Mouse (Mus musculus) ovary, postnatal 36 days (tissue): ENCODE measurements at regions not wholly inside any gene's neighbourhood (a gene's known extent, or its start where the extent isn't known, plus 50 kb on each side); places are given as distances from the start of the nearest gene placed in this dataset.
"Not testable (repeated sequence)": the region's sequence is repeated elsewhere in the genome, so short reads cannot be mapped to it uniquely, and the experiment has no call there.

Experiments used
- DNase-seq: peaks from one replicate; pipeline ENCODE4 v3.0.0; 2022; ENCODE audit warnings: low spot score, mixed read lengths

DNA sequence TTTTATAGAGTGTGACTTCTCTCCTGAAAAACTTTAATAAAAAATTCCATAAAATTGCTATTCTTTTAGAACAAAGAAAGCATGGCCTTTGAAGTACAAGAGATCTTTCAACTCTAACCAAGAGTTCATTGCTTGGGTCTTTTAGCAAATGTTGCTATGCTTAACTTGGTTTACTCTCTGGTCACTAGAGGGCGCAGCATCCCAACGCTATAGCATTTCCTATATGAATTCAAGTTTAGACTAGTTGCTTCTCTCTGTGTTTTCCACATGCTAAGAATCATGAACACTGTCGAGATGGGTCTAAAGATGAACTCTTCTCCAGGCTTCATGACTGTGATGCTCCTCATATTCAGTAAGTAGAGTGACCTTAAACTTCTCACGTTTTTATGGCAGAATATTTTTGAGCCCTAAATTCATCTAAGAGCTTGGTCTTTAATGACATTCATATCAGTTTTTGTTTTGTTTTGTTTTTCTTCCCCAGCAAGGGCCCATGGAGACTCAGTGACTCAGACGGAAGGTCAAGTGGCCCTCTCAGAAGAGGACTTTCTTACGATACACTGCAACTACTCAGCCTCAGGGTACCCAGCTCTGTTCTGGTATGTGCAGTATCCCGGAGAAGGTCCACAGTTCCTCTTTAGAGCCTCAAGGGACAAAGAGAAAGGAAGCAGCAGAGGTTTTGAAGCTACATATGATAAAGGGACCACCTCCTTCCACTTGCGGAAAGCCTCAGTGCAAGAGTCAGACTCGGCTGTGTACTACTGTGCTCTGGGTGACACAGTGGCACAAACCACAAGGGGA lies 823.2 kb upstream of the Olfr1507 start:
- DNase-seq = not testable (repeated sequence)

DNA sequence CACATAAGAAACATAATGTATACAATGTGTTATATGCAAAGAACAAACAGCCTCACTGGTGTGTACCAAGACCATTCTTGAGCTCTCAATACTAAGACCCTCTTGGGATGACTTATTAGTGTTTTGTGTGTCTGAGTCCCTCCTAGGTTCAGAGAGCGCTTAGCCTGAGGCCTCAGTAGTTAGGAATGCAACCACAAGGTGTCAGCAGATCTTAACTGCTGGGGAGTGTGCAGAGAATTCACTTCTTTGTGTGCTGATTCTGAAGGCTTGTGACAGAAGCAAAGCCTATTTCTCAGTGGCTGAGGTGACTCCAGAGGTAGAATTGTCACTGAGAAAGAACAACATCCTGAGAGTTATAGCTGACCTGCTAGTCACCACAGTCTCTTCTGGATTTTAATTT lies 816.9 kb upstream of the Olfr1507 start:
- not testable (repeated sequence) for DNase-seq

DNA sequence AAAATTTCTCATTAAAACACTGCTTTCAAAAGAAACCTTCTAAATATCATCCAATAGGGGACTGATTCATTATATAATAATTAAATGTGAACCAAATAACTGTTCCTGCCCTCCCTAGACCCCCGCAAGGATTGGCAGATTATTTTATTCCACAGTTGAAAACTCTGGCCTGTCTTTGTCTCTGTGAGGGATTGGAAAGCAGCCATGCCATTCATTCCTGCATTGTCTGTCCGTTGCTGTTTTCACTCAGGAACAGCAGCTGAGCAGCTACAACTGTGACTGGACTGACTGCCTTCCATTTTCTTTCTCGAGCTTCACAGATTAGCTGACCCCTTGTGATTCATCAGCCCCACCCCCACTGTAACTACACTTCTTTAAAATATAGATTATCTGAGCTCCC lies 807.6 kb upstream of the Olfr1507 start:
- DNase-seq = not testable (repeated sequence)

DNA sequence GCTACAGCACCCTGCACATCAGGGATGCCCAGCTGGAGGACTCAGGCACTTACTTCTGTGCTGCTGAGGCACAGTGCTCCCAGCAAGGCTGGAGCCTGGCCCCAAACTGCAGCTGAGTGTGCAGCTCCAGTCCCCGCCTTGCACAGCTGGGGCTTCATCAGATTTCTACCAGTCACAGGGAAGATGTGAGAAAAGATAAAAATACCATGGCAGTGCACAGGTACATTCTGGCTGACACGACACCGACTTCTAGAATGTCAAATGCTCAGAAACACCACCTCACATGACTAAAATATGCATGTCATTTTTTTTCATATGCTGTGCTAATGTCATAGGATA lies 806.9 kb upstream of the Olfr1507 start:
- DNase-seq = not testable (repeated sequence)

DNA sequence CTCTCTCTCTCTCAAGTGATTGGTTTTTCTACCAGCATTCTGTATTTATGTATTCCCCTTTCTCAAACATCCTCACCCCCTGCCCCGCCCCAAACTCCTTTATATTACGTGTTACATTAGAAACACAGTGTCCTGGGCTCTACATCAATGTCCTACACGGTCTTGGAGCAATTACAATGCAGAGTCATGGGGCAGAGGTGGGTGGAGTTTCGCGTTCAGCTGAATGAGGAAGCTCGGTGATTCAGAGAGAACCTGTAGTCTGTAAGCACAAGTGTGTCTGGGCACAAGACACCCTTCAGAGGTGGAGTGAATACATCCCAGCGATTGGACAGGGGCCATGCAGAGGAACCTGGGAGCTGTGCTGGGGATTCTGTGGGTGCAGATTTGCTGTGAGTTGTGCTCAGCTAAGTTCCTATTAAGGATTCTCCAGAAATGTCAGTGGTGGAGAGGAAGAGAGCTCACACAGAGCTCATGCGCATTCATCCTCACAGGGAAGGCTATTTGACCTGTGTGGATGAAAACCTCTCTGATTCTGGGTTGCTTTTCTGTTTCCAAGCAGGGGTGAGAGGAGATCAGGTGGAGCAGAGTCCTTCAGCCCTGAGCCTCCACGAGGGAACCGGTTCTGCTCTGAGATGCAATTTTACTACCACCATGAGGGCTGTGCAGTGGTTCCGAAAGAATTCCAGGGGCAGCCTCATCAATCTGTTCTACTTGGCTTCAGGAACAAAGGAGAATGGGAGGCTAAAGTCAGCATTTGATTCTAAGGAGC lies 806.4 kb upstream of the Olfr1507 start:
- DNase-seq = not testable (repeated sequence)

DNA sequence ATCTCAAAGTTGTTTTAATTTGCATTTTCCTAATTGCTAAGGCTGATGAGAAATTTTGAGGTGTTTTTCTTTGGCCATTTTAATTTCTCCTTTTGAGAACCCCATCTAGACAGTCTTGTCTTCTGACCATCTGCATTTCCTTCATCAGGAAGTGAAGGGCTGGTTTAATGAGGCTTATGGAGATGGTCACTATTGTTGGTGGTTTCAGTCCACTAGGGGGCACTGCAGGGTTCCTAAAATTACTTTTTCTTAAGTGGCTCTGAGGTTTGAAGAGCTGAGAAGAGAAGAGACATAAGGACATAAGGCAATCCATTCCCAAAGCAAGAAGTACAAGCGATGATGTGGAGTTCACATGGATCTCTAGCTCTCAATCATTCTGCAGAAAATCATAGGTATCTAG lies 805.6 kb upstream of the Olfr1507 start:
- not testable (repeated sequence) for DNase-seq

DNA sequence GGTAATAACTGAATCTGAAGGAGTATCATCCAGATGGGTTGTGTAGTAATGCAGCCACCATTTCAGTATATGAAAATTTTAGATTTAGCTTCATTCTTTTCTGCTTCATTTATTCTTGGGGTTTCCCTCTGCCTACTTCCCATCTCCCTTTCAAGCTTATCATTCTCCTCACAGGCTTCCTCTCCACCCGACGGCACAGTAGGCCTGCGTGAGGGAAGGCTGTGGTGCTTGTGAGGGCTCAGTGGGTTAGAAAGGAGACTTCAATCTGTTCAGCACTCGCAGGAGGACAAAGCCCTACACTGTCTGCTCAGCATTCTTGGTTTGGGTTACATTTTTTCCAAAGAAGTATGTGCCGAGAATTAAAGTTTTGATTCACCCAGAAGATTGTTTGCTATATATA lies 804.2 kb upstream of the Olfr1507 start:
- not testable (repeated sequence) for DNase-seq

DNA sequence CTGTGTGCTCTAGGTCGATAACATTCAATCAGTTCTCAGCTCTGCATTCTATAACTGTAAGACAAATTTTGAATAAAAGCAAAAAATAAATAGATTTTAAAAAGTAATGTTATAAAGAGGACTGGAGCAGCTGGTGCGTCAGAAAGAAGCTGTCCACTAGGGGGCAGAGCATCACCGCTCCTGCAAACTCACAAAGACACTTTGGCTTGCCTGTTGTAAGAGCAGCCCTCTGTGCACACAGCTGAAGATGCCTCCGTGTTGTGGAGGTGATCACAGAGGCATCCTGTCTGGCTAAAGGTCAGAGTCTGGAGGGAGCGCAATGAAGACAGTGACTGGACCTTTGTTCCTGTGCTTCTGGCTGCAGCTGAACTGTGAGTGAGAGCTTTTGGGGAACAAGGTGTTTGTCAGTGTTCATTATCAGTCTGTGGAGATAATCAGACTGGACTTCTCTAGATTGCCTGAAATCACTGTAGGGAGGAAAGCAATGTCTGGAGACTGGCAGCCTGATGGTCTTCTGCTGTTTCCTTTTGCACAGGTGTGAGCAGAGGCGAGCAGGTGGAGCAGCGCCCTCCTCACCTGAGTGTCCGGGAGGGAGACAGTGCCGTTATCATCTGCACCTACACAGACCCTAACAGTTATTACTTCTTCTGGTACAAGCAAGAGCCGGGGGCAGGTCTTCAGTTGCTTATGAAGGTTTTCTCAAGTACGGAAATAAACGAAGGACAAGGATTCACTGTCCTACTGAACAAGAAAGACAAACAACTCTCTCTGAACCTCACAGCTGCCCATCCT lies 788.0 kb upstream of the Olfr1507 start:
- DNase-seq = not testable (repeated sequence)

DNA sequence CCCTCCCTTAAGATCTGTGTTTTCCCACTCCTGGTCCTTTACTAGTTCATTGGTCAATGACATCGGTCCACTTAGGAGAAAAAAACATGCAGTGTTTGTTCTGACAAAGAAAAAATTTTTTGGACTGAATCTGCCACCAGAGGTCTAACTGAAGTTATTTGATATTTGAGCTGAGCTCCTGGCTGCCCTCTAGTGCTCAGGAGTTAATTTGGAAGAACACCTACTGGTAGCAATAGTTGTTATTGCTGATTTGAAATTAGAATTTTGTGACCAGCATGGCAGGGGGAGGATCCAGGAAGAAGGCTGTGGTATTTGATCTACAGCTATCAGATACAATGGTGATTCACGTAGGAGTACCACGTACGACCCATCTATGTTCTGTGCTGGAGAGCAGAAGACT lies 777.7 kb upstream of the Olfr1507 start:
- not testable (repeated sequence) for DNase-seq

DNA sequence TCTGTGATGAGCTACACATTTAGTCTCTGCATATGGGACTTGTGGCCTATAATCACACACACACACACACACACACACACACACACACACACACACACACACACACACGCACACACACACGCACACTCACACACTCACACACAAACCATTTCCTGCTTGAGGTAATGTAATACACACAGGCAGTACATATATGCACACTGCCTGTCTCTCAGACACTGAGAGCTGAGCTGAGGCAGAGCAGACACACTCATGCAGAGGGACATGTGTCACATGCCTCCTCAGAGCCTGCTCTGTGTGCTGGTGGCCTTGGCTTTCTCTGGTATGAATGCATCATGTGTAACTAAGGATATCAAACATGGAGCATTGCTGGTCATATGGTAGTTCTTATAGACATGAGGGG lies 772.1 kb upstream of the Olfr1507 start:
- not testable (repeated sequence) for DNase-seq

DNA sequence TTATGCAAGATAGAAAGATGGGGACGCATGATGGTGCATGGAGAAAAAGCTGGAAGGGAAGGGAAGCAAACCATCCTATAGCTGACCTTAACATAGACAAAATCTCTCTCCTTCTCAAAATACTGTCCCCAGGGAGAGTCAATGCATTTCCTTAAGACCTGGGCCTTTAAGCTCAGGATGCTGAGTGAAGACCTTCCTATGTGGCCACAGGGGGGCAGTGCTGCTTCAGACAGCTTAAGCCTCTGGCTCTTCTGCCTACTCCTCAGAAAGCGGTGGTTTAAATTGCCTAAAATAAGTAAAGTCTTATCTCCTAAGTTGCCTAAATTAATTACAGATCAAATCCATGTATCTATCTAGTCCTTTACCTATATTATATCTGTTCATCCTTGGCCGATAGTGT lies 760.4 kb upstream of the Olfr1507 start:
- not testable (repeated sequence) for DNase-seq

DNA sequence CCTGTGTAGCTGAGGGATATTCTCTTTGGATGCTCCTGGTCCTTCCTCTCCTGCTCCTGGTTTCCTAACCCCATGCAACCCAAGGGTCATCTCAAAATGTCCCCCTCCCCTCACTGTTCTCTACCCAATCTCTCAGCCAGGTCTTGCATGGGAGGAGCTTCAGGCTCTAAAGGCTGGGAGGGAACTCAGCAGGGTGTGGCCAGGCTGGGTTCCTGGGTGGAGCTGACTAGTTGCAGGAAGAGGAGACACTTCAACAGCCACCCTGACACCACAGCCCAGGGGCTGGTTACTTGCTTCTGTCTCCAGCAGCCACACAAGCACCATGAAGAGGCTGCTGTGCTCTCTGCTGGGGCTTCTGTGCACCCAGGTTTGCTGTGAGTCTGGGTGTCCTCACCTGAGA lies 757.9 kb upstream of the Olfr1507 start:
- DNase-seq = not testable (repeated sequence)

DNA sequence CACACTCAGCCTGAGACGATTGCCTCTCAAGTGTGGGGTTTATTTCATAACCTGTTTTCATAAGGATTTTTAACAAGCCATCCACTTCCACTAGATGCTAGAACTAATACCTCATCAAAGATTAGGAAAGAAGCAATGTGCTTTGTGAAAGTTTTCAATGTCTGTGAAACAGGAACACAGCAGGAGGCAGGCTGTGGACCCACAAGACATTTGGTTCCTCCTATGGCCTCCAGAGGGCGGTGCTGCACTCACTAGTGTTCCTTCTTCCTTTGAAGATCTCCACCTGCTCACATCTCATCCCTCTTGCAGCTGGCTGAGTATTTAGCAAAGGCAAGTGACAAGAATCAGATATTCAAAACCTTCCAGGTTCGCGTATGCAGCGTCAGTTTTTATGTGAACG lies 735.6 kb upstream of the Olfr1507 start:
- DNase-seq = not testable (repeated sequence)

DNA sequence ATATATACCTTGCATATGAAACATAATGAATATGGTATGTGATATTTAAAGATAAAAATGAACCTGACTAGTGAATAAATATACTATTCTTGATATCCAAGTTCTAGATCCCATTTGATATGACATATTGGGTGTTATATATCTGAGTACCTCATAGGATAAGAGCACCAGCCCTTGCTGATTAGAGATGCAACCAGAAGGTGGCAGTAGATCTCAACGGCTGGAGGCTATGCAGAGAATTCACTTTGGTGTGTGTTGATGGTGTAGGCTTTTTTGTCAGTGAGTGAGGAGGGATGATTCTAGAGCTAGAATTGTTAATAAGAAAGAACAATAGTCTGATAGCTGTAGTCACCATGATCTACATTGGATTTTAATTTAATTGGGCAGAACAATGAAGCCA lies 729.2 kb upstream of the Olfr1507 start:
- DNase-seq = not testable (repeated sequence)

DNA sequence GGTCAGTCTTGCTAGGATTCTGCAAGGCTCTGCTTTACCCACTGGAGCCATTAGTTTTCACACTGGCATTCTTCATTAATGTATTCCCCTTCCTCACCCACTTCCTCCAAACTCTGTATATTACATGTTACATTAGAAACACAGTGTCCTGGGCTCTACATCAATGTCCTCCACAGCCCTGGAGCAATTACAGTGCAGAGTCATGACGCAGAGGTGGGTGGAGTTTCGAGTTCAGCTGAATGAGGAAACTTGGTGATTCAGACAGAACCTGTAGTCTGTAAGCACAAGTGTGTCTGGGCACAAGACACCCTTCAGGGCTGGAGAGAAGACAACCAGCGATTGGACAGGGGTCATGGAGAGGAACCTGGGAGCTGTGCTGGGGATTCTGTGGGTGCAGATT lies 715.0 kb upstream of the Olfr1507 start:
- DNase-seq = not testable (repeated sequence)

DNA sequence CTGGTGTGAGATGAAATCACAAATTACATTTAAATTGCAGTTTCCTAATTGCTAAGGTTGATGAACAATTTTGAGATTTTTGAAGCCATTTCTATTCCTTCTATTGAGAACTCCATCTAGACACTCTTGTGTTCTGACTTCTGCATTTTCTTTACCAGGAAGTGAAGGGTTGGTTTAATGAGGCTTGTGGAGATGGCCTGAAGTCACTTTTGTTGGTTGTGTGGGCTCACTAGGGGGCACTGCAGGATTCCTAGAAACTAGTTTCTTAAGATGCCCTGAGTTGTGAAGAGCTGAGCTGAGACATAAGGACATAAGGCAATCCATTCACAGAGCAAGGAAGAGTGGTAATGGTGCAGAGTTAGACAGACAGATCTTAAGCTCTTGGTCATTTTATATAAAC lies 713.7 kb upstream of the Olfr1507 start:
- DNase-seq = not testable (repeated sequence)

DNA sequence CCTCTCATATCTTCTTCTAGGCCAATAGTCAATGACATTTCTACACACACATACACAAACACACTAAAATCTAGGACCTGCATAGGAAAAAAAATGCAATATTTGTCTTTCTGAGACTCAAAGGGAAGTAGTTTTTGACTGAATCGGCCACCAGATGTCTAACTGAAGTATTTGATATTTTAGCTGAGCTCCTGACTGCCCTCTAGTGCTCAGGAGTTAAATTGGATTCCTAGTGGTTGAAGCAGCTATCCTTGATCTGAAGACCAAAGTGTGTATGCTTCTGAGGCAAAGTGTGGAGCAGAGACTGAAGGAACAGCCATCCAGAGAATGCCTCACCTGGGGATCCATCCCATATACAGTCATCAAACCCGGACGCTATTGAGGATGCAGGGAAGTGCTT lies 695.4 kb upstream of the Olfr1507 start:
- not testable (repeated sequence) for DNase-seq

DNA sequence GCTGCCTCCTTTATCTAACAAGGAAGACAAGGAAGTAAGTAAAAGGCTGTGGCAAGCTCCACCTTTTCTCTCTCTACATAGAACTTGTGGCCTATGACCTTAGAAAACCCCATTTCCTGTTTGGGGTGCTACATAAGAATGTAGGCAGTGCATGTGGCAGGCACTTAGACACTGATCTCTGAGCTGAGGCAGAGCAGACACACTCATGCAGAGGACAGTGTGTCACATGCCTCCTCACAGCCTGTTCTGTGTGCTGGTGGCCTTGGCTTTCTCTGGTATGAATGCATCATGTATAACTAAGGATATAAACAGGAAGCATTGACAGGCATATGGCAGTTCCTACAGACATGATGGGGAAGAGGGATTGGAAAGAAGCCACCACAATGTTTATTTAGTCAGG lies 678.5 kb upstream of the Olfr1507 start:
- DNase-seq = not testable (repeated sequence)

DNA sequence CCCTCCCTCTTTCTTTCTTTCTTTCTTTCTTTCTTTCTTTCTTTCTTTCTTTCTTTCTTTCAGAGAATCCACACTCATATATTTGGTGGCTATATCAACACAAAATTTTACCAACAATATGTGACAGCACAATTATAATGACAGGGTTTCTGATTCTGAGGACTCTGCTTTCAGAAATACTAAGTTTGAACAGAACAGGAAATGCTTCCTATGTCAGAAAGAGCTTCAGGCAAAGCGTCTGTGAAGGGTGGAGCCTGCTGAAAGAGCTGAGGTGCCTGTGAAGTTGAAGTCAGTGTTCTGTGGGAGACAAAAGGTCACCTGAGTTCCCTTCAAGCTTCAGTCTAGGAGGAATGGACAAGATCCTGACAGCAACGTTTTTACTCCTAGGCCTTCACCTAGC lies 670.8 kb upstream of the Olfr1507 start:
- DNase-seq = not testable (repeated sequence)

DNA sequence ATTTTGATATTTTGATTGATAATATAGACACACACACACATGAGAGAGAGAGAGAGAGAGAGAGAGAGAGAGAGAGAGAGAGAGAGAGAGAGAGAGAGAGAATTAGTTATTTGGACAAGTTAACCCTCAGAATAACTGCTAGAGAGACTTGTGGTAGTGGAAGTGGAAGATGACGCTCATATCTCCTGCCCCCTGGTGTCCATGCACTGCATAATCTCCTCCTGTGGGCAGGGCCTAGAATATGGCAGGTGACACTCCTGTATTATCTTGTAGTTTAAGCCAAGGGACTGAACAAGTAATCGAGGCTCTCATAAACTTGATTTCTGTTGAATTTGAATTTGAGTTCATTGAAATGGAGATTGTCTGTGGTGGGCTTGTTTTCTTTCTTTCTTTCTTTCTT lies 663.5 kb upstream of the Olfr1507 start:
- DNase-seq = not testable (repeated sequence)

DNA sequence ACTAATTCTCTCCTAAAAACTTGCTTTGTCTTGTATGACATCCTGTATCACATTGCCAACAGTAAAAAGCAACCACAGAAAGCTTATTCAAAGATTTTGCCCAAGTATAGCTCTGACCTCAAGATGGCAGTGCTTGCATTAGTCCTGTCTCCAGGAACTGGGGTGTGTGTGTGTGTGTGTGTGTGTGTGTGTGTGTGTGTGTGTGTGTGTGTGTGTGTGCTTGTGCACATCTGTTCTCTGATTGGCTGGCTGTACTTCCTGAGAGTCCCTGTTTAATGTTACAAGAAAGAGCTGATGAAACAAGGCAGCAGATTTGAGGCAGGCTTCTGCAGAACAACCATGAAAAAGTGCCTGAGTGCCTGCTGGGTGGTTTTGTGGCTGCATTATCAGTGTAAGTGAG lies 639.2 kb upstream of the Olfr1507 start:
- DNase-seq = not testable (repeated sequence)

DNA sequence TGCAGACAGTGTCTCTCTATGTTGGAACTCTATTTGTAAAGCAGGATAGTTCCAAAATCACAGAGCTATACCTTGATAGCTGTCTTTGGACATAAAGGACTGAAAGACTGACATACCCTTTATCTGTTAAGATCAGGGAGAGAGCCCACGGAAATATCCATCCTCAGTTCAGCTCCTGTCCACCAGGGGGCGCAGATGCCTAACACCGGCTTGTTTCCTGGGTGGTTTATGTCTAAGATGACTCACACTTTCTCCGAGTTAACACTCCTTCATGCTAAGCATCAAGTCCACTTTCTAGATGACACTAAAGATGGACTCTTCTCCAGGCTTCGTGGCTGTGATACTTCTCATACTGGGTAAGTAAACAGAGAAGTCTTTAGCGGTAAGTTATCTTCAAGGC lies 636.8 kb upstream of the Olfr1507 start:
- DNase-seq = peak; percentile 3

DNA sequence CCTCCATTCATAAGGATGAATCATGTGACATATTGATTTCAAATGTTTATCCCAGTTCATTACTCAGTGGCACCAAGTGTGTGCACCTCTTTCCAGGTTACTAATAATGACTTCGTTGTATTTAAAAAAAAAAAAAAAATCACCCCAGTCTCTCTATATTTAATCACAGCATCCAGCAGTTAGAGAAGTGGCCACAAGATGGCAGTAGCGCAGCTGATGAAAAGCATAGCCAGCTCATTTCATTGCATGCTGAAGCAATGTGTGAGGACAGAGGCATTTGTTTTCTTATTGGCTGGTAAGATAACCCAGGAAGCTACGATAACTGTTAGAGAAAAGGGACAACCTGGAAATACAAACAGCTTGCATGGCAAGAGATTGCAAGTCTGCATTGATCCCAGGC lies 626.2 kb upstream of the Olfr1507 start:
- peak; percentile 3 for DNase-seq
